Mouse (Mus musculus) CH12.LX (cell line): Measurements from ENCODE around the gene Il15. TPM values are rescaled to one million over a fixed set of nuclear protein-coding genes. Genes with fewer than 3 reads are reported as not detected.
A peak's percentile ranks its signal among the peaks of the same experiment; 100 is the strongest.

Source experiments
- DNase-seq: peaks from one replicate; pipeline ENCODE4 v3.0.0-alpha.2; 2013; ENCODE audit errors: extremely low read depth
- H3K27ac ChIP-seq: 2 replicates; pipeline ENCODE4 v1.5.1; 2012; ENCODE audit warnings: low read depth, mild to moderate bottlenecking, control low read depth, moderate library complexity; ENCODE audit not compliant: insufficient read depth
- H3K27me3 ChIP-seq: replicated peaks from 2 replicates; pipeline ENCODE3; 2012; ENCODE audit warnings: inconsistent platforms
- H3K36me3 ChIP-seq, 2 experiments: replicated peaks in 1 of 2; 2 replicates each; pipeline versions ENCODE3 to v1.6.1; 2012; ENCODE audit warnings: inconsistent platforms in 1 of 2, low read length in 1 of 2, mild to moderate bottlenecking in 1 of 2, mixed read lengths in 1 of 2, moderate library complexity in 1 of 2; ENCODE audit not compliant: control insufficient read depth in 1 of 2, insufficient read depth in 1 of 2
- H3K4me1 ChIP-seq, 2 experiments: 2 replicates each; pipeline ENCODE4 v1.6.1; 2012; ENCODE audit warnings: inconsistent platforms in 1 of 2, moderate library complexity in 1 of 2; ENCODE audit not compliant: insufficient read depth in 2 of 2, control insufficient read depth in 1 of 2
- H3K4me2 ChIP-seq: 2 replicates; pipeline ENCODE4 v1.6.1; 2012; ENCODE audit warnings: low read depth, mild to moderate bottlenecking, control low read depth; ENCODE audit not compliant: poor library complexity, insufficient read depth, severe bottlenecking
- H3K4me3 ChIP-seq, 3 experiments: fragments of 150-350 bp in 1 of 3; sonication (generic) in 1 of 3; replicated peaks in 1 of 3; 2 replicates each; pipeline versions ENCODE3 to v1.5.1; 2011 to 2012; ENCODE audit warnings: low read depth in 2 of 3, low read length in 2 of 3, mild to moderate bottlenecking in 2 of 3, moderate library complexity in 2 of 3, control low read depth in 1 of 3, improper control_type of control experiment in 1 of 3, inconsistent platforms in 1 of 3, mixed read lengths in 1 of 3; ENCODE audit not compliant: poor library complexity in 1 of 3
- H3K79me2 ChIP-seq: replicated peaks from 2 replicates; pipeline ENCODE4 v1.6.1; 2012; ENCODE audit warnings: mild to moderate bottlenecking, moderate library complexity; ENCODE audit not compliant: control insufficient read depth, poor library complexity, insufficient read depth, severe bottlenecking; ENCODE audit errors: extremely low read depth
- H3K9ac ChIP-seq: 2 replicates; pipeline ENCODE4 v1.6.1; 2012; ENCODE audit warnings: low read depth, mild to moderate bottlenecking, control low read depth, moderate library complexity; ENCODE audit not compliant: insufficient read depth
- H3K9me3 ChIP-seq: replicated peaks from 2 replicates; pipeline ENCODE3; 2012; ENCODE audit warnings: low read length, inconsistent platforms, mixed read lengths
- BHLHE40 ChIP-seq: IDR thresholded peaks from 2 replicates; pipeline ENCODE4 v1.6.1; 2011; ENCODE audit warnings: mild to moderate bottlenecking, low read depth, low read length, improper control_type of control experiment
- CHD1 ChIP-seq: IDR thresholded peaks from 2 replicates; pipeline ENCODE4 v1.6.1; 2012; ENCODE audit warnings: low read depth, low read length, improper control_type of control experiment, inconsistent platforms
- CHD2 ChIP-seq: IDR thresholded peaks from 2 replicates; pipeline ENCODE4 v1.6.1; 2011; ENCODE audit warnings: low read length, improper control_type of control experiment
- CTCF ChIP-seq, 2 experiments: IDR thresholded peaks in 1 of 2; conservative IDR thresholded peaks in 1 of 2; 2 replicates each; pipeline ENCODE4 v1.5.1; 2011 to 2012; ENCODE audit warnings: low read depth in 2 of 2, low read length in 2 of 2, improper control_type of control experiment in 1 of 2, inconsistent platforms in 1 of 2, mild to moderate bottlenecking in 1 of 2, moderate library complexity in 1 of 2
- E2F4 ChIP-seq: IDR thresholded peaks from 2 replicates; pipeline ENCODE4 v1.6.1; 2011; ENCODE audit warnings: low read depth, low read length, improper control_type of control experiment; ENCODE audit not compliant: insufficient replicate concordance
- ELF1 ChIP-seq: IDR thresholded peaks from 2 replicates; pipeline ENCODE4 v1.6.1; 2014; ENCODE audit warnings: low read depth, mild to moderate bottlenecking, inconsistent platforms, low read length, improper control_type of control experiment
- EP300 ChIP-seq: IDR thresholded peaks from 2 replicates; pipeline ENCODE4 v1.6.1; 2011; ENCODE audit warnings: low read length, improper control_type of control experiment
- ETS1 ChIP-seq: conservative IDR thresholded peaks from 2 replicates; pipeline ENCODE4 v1.6.1; 2012; ENCODE audit warnings: low read depth, mild to moderate bottlenecking, inconsistent platforms, low read length, improper control_type of control experiment, moderate library complexity
- IRF4 ChIP-seq: IDR thresholded peaks from 2 replicates; pipeline ENCODE4 v1.6.1; 2014; ENCODE audit warnings: low read depth, mild to moderate bottlenecking, inconsistent platforms, low read length, improper control_type of control experiment
- JUN ChIP-seq: IDR thresholded peaks from 2 replicates; pipeline ENCODE4 v1.6.1; 2011; ENCODE audit warnings: low read depth, mild to moderate bottlenecking, low read length, improper control_type of control experiment, moderate library complexity; ENCODE audit not compliant: insufficient read depth
- JUND ChIP-seq: conservative IDR thresholded peaks from 2 replicates; pipeline ENCODE4 v1.6.1; 2011; ENCODE audit warnings: low read depth, low read length, improper control_type of control experiment
- KAT2A ChIP-seq: IDR thresholded peaks from 2 replicates; pipeline ENCODE4 v1.6.1; 2012; ENCODE audit warnings: low read length, improper control_type of control experiment, inconsistent platforms; ENCODE audit not compliant: insufficient replicate concordance
- MAFK ChIP-seq: IDR thresholded peaks from 2 replicates; pipeline ENCODE4 v1.6.1; 2011; ENCODE audit warnings: low read length, improper control_type of control experiment; ENCODE audit not compliant: insufficient replicate concordance
- MAZ ChIP-seq: IDR thresholded peaks from 2 replicates; pipeline ENCODE4 v1.6.1; 2012; ENCODE audit warnings: low read depth, mild to moderate bottlenecking, inconsistent platforms, low read length, improper control_type of control experiment, moderate library complexity
- MXI1 ChIP-seq: IDR thresholded peaks from 2 replicates; pipeline ENCODE4 v1.6.1; 2011; ENCODE audit warnings: mild to moderate bottlenecking, low read depth, low read length, improper control_type of control experiment
- MYC ChIP-seq: IDR thresholded peaks from 2 replicates; pipeline ENCODE4 v1.6.1; 2011; ENCODE audit warnings: low read depth, mild to moderate bottlenecking, improper control_type of control experiment, low read length
- NELFE ChIP-seq: IDR thresholded peaks from 2 replicates; pipeline ENCODE4 v1.6.1; 2011; ENCODE audit warnings: low read depth, low read length, improper control_type of control experiment
- PAX5 ChIP-seq: IDR thresholded peaks from 2 replicates; pipeline ENCODE4 v1.6.1; 2012; ENCODE audit warnings: low read length, inconsistent platforms, mixed read lengths
- POLR2A ChIP-seq: IDR thresholded peaks from 2 replicates; pipeline ENCODE4 v1.6.1; 2011; ENCODE audit warnings: low read depth, mild to moderate bottlenecking, improper control_type of control experiment, low read length
- POLR2AphosphoS2 ChIP-seq: IDR thresholded peaks from 2 replicates; pipeline ENCODE4 v1.6.1; 2011; ENCODE audit warnings: low read depth, low read length, improper control_type of control experiment
- RAD21 ChIP-seq: IDR thresholded peaks from 2 replicates; pipeline ENCODE4 v1.6.1; 2011; ENCODE audit warnings: low read depth, mild to moderate bottlenecking, low read length, improper control_type of control experiment, moderate library complexity
- SMC3 ChIP-seq: IDR thresholded peaks from 2 replicates; pipeline ENCODE4 v1.6.1; 2011; ENCODE audit warnings: low read depth, low read length, improper control_type of control experiment
- TBP ChIP-seq: conservative IDR thresholded peaks from 2 replicates; pipeline ENCODE4 v1.6.1; 2011; ENCODE audit warnings: low read depth, low read length, improper control_type of control experiment
- TCF12 ChIP-seq: IDR thresholded peaks from 2 replicates; pipeline ENCODE4 v1.6.1; 2014; ENCODE audit warnings: low read depth, mild to moderate bottlenecking, inconsistent platforms, low read length, improper control_type of control experiment
- UBTF ChIP-seq: IDR thresholded peaks from 2 replicates; pipeline ENCODE4 v1.6.1; 2012; ENCODE audit warnings: low read depth, mild to moderate bottlenecking, inconsistent platforms, low read length, improper control_type of control experiment, moderate library complexity
- USF2 ChIP-seq: conservative IDR thresholded peaks from 2 replicates; pipeline ENCODE4 v1.6.1; 2011; ENCODE audit warnings: low read depth, low read length, improper control_type of control experiment
- ZC3H11A ChIP-seq: IDR thresholded peaks from 2 replicates; pipeline ENCODE4 v1.6.1; 2012; ENCODE audit warnings: low read depth, mild to moderate bottlenecking, inconsistent platforms, low read length, improper control_type of control experiment
- ZMIZ1 ChIP-seq: IDR thresholded peaks from 2 replicates; pipeline ENCODE4 v1.6.1; 2012; ENCODE audit warnings: low read depth, mild to moderate bottlenecking, inconsistent platforms, low read length, improper control_type of control experiment
- ZNF384 ChIP-seq: IDR thresholded peaks from 2 replicates; pipeline ENCODE4 v1.6.1; 2012; ENCODE audit warnings: low read depth, low read length, improper control_type of control experiment, inconsistent platforms
- dilution Hi-C: fragments of 300-500 bp; cut with MboI; formaldehyde crosslinking; loops from 2 replicates; pipeline ENCODE4 v1.14.3; 2020; ENCODE audit warnings: low sequenced_read_pairs; ENCODE audit not compliant: extremely low pct_unique_long_range_greater_than_20kb, extremely low pct_ligation_motif_present
- in situ Hi-C: fragments of 300-500 bp; cut with MboI; formaldehyde crosslinking; loops from 3 replicates; pipeline ENCODE4 v1.14.3; 2019; ENCODE audit warnings: low sequenced_read_pairs, low pct_ligation_motif_present, low pct_unique_long_range_greater_than_20kb, mixed read lengths
- polyA plus RNA-seq: library from polyadenylated mRNA; unstranded; fragments of >175 nt; gene quantifications from 2 replicates; pipeline ENCODE4 v1.2.1, GENCODE M21; 2012; ENCODE audit warnings: low read depth; ENCODE audit not compliant: insufficient read length
- total RNA-seq, 2 experiments: library from RNA; depleted of rRNA; stranded (reverse); fragments of 300-350 nt in 1 of 2; fragments of >200 nt in 1 of 2; gene quantifications; 2 replicates each; pipeline ENCODE4 v1.2.3; 2012 to 2014

Il15 gene
- total and polyA plus RNA-seq, 3 experiments = 2.2 to 8.9 (median 4.0) TPM

DNA sequence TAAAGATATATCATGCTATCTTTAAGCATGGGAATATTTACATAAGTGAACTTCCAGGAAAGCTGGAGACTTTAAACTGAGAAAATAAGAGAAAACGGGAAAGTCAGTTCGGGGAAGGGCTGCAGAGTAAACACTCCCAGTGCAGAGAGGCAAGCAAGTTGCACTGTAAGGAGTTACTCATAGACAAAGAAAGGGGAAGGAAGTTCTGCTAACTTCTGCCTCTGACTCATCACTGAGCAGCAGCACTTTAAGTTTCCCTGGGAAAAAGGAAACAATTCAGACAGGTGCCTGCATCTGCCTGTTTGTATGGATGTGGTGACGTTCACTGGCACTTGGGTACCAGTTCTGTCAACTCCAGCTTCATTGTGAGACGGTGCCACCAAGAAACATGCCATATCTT lies 28.6 kb downstream of the Il15 start:
- Histone ChIP-seq H3K27ac (no peak overlapping the region), H3K36me3 (peaks cover 0 to 3% of the 10 kb centered on the region in 2 experiments), H3K79me2 (no peaks in the 10 kb centered on the region), H3K4me2 (peak overlapping the region; percentile 17; the same call in 1 of the 2 replicates), H3K4me1 (peaks cover 6 to 26% of the 10 kb centered on the region in 2 experiments), H3K27me3 (no peaks in the 10 kb centered on the region), H3K4me3 (no peak overlapping the region), H3K9ac (no peak overlapping the region), H3K9me3 (no peaks in the 10 kb centered on the region)
- in situ Hi-C loops = no loop called here
- peak; percentile 38 for DNase-seq
- dilution Hi-C loops = no loop called here
- TF ChIP-seq CTCF (conservative IDR thresholded peaks at IDR 0.05 in 1 of 2, IDR thresholded peaks at IDR 0.05 in 1 of 2; ENCODE audit: low read depth in 2 of 2, low read length in 2 of 2) (no peak), CHD2 (no peak), MAFK (no peak), POLR2A (no peak), MYC (no peak), MAZ (no peak), E2F4 (no peak), POLR2AphosphoS2 (no peak), ZMIZ1 (no peak), JUN (peak; percentile 46; the same call in 1 of the 2 replicates), ZNF384 (no peak), USF2 (no peak), IRF4 (peak; percentile 47; the same call in 1 of the 2 replicates), CHD1 (no peak), ZC3H11A (no peak), SMC3 (no peak), TBP (no peak), TCF12 (0 out of 2 replicates have a peak, but pooled peaks have one; percentile 22), JUND (peak; percentile 70), ETS1 (peak; percentile 76), MXI1 (no peak), ELF1 (no peak), BHLHE40 (peak; percentile 27; the same call in 1 of the 2 replicates), KAT2A (no peak), RAD21 (no peak), NELFE (no peak), PAX5 (no peak), EP300 (peak; percentile 75; the same call in 1 of the 2 replicates), UBTF (no peak)
